Mouse (Mus musculus): ENCODE data around the gene Paqr6.

The Paqr6 gene

DNA sequence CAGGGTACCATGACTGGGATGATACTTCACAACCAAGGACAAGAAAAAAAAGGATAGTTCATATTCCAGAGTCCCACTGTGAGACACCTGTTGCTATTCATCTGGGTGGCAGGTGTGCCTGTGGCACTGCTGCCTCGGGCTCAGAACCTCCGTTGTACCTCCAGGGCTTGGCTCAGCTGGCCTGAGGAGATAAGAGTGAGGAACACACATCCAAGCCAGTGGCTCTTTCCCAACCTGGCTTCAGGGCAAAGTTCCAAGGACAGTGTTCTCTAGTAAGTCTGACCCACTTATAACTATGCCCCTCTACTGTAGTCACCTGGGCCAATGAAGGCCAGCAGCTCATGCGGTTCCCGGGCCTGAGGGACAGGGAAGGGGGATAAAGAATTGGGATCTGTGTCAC, 47.3 kb downstream of the Paqr6 start:
- no peak for DNase-seq (ENCODE audit: low read depth)

DNA sequence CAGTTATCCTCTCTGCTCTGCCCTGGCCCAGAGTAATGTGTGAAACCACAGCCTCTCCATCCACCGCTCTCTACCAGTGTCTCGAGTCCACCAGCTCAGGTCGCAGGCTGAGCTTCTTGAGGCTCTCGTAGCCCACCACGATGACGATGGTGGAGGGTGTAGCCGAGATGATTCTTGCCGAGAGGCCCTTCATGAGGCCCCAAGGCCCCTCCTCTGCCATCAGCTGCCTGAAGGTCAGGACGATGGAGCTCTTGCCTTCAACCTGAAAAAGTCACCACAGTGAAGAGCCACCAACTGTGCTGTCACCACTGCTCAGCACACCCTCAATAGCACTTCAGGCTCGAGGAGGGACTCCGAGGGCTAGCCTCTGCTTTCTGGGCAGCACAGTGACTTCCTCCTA, 48.3 kb downstream of the Paqr6 start:
- no peak for DNase-seq (ENCODE audit: low read depth)

DNA sequence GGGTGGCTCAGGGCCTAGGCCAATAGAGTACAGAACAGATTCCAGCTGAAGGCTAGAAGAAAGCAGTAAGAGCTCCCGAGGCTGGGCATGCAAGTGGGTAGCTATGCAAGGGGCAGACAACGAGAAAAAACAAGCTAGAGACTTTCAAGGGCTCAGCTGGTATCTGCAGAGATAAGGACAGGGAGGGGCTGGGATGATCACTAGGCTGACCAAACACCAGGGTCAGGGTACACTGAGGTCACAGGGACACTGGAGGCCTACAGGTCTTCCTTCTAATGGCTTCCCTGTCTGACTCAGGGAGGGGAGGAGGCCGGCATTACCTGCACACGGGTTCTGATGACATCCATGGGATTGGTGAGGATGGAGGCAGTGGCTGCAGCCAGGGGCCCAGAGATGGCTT, 51.3 kb downstream of the Paqr6 start:
- no peak for DNase-seq (ENCODE audit: low read depth)

DNA sequence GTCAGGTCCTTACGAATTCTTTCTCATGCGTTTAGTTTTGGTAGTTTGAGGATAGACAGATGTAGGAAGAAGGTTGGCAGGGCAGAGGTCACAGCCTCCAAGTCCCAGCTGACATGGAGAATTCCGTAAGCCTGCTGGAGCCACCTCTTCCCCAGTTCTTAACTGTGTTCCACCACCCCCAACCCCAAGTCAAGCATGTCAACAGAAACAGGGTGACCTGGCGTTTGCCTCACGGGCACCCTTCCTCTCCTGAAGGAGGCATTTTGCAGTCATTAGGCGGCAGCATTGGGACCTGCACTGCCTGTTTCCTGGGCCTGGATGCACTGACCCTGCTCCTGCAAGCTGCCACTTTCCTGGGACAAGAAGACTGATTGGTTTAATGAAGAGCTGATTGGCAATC, 53.6 kb downstream of the Paqr6 start:
- no peak for DNase-seq (ENCODE audit: low read depth)

All from 416B (cell line).